Mouse (Mus musculus): ENCODE data around the gene Gjd2. TPM values are rescaled to one million over a fixed set of nuclear protein-coding genes. Genes with fewer than 3 reads are reported as not detected.

Gene Gjd2
- polyA plus RNA-seq, 1 experiment, result 0.04 TPM

DNA sequence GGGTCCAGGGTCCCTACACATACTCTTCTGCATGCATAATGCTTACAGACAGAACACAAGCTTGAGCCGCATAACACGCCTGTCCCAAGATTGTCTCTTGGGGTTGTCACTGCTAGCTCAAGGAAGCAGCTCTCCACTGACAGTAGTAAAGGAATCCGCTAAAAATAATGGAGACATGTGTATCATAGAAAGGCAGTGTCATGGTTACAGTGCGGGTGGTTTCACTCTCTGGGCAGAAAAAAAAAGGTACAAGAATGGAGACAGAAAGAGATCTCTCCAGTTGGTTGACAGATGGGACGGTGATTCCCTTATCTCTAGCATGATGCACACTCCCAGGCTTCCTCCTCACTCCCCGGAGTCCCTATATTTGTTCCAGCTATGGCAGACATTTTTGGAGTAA lies 1.4 kb upstream of the Gjd2 start:
- TF ChIP-seq POLR2A (IDR thresholded peaks at IDR 0.05; ENCODE audit: borderline replicate concordance, extremely low read depth, low read depth, low read length) (no peak), CTCF (IDR thresholded peaks at IDR 0.05; ENCODE audit: insufficient read depth, low read length) (no peak)
- no peaks in the 10 kb centered on the region for H3K4me1 ChIP-seq (ENCODE audit: control insufficient read depth, insufficient read depth, low read length)
- 70% methylated on average over 6 of the region's 6 CpGs for WGBS
- DNase-seq, result no peak
- no peak overlapping the region for H3K4me3 ChIP-seq (replicated peaks; ENCODE audit: extremely low read depth, low read depth, low read length)

DNA sequence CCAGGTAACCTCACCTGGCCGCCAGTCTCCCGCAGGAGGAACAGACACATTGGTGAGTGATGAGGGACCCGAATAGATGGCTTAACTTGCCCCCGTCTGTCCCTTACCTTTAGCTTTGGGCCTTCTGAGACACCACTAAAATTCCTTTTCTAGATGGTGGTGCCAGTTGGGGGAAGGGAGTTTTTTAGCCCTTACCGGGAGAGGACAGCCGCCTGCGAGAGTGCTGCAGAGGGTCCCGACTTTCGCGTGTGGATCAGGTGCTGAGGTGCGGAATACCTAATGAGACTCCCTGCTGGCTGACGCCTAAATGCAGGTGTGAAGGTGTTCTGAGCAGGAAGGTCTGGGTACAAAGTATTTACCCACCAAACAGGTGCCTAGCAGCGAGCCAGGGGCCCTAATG lies 427 bp upstream of the Gjd2 start:
- no peak for DNase-seq
- WGBS, result 2% methylated on average over 13 of the region's 13 CpGs
- H3K4me1 ChIP-seq (ENCODE audit: control insufficient read depth, insufficient read depth, low read length), result no peaks in the 10 kb centered on the region
- TF ChIP-seq POLR2A (IDR thresholded peaks at IDR 0.05; ENCODE audit: borderline replicate concordance, extremely low read depth, low read depth, low read length) (no peak), CTCF (IDR thresholded peaks at IDR 0.05; ENCODE audit: insufficient read depth, low read length) (no peak)
- H3K4me3 ChIP-seq (replicated peaks; ENCODE audit: extremely low read depth, low read depth, low read length), result no peak overlapping the region

DNA sequence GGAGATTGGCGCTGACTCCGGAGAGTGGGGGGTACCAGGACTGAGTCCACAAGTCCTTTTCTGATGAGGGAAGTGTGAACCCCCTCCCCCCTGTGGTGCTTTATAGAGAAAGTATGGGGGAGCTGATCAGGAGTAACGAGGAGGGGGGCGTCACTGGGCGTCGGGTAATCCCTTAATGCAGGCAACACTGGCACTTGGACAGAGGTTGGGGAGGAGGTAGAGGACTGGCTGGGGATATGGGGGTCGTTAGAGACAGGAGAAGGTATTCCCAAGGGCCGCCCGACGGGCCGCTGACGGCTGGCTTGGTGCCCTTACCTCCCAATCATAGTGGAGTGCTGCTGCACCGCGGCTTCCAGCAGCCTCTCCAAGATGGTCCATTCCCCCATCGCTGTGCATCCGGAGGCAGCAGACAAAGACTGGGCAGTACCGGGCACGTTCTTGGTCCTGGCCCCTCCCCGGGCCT lies 639 bp downstream of the Gjd2 start:
- TF ChIP-seq CTCF (IDR thresholded peaks at IDR 0.05; ENCODE audit: insufficient read depth, low read length) (no peak), POLR2A (IDR thresholded peaks at IDR 0.05; ENCODE audit: borderline replicate concordance, extremely low read depth, low read depth, low read length) (no peak)
- WGBS, result 5% methylated on average over 19 of the region's 19 CpGs
- no peak for DNase-seq
- no peaks in the 10 kb centered on the region for H3K4me1 ChIP-seq (ENCODE audit: control insufficient read depth, insufficient read depth, low read length)
- H3K4me3 ChIP-seq (replicated peaks; ENCODE audit: extremely low read depth, low read depth, low read length), result no peak overlapping the region

DNA sequence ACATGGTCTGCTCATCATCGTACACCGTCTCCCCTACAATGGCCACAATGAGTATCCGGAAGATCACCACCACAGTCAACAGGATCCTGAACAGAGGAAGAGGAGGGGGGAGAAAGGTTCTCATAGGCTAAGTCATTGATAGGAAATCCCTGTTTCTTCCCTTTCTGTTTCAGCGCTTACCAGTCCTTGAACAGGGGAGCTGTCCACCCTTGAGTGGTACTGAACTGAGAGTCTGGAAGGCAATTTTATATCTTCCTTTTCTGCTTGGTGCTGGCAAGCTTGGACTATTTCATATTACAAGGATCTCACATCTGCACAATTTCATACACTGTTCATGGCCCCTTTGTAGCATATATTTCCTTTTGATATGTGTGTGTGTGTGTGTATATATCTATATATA lies 1.6 kb downstream of the Gjd2 start:
- 39% methylated on average over 4 of the region's 4 CpGs for WGBS
- no peaks in the 10 kb centered on the region for H3K4me1 ChIP-seq (ENCODE audit: control insufficient read depth, insufficient read depth, low read length)
- no peak for DNase-seq

DNA sequence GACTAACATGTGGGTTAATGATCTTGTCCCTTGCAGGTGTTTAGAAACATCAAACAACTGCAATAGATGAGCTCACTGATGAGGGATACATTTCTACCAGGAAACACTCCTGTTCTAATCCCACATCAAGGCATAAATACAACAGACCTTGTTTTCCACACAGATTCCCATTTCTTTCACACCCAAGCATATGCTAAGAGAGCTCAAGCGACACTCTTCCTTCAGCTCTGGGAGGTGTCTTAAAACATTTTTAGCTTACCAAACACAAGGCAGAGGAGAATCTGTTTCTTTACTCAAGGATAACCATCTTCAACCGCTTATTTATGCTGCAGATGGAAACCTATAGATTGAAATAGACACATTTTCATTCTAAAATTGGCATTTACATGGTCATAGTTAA lies 5.1 kb downstream of the Gjd2 start:
- WGBS, result 81% methylated on average over 2 of the region's 2 CpGs
- H3K4me1 ChIP-seq (ENCODE audit: control insufficient read depth, insufficient read depth, low read length), result no peaks in the 10 kb centered on the region
- no peak for TF ChIP-seq CTCF (IDR thresholded peaks at IDR 0.05; ENCODE audit: insufficient read depth, low read length)
- no peak for TF ChIP-seq POLR2A (IDR thresholded peaks at IDR 0.05; ENCODE audit: borderline replicate concordance, extremely low read depth, low read depth, low read length)
- no peak for DNase-seq
- no peak overlapping the region for H3K4me3 ChIP-seq (replicated peaks; ENCODE audit: extremely low read depth, low read depth, low read length)

More for the DNA sequence above, 1.6 kb downstream of the Gjd2 start:
- no peak for TF ChIP-seq CTCF (IDR thresholded peaks at IDR 0.05; ENCODE audit: insufficient read depth, low read length)
- no peak for TF ChIP-seq POLR2A (IDR thresholded peaks at IDR 0.05; ENCODE audit: borderline replicate concordance, extremely low read depth, low read depth, low read length)
- H3K4me3 ChIP-seq (replicated peaks; ENCODE audit: extremely low read depth, low read depth, low read length), result no peak overlapping the region

DNA sequence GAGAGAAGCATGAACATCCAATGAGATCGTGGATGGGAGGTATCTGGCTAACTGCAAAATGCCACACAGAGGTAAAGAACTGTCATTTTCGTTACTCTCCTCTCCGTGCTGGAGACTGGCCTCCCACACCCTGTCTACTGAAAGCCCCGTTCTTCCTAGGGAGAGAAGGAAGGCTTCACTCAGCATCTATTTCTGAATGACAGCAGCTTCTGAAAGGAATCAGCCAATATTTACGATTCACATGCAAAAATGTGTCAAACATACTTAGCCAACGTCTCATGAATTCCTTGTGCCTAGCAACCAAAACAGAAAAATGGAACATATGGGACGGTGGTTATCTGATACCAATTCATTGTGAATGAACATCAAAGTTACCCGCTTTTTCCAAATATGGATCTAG lies 15.9 kb downstream of the Gjd2 start:
- WGBS, result 46% methylated on average over 8 of the region's 8 CpGs
- Histone ChIP-seq H3K4me3 (replicated peaks; ENCODE audit: extremely low read depth, low read depth, low read length) (no peak overlapping the region), H3K4me1 (ENCODE audit: control insufficient read depth, insufficient read depth, low read length) (no peaks in the 10 kb centered on the region)
- no peak for DNase-seq
- no peak for TF ChIP-seq CTCF (IDR thresholded peaks at IDR 0.05; ENCODE audit: insufficient read depth, low read length)
- no peak for TF ChIP-seq POLR2A (IDR thresholded peaks at IDR 0.05; ENCODE audit: borderline replicate concordance, extremely low read depth, low read depth, low read length)

DNA sequence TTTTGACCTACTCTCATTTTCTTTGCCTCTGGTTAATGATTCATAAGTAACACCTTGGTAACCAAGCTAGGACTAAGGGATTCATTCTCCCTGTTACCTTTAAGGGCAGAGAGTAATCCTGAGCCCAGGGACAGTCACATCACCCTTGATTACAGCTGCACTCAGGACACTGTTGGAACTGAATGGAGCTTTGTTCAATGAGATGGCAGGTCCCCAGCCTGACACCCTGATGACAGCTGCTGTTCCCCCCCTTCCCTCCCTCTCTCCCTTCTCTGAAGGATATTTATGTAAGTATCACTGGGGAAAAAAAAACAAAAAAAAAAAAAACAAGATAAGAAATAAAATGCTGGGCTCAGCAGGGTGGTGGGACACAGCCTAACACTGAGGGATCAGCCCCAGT lies 16.5 kb downstream of the Gjd2 start:
- no peaks in the 10 kb centered on the region for H3K4me1 ChIP-seq (ENCODE audit: control insufficient read depth, insufficient read depth, low read length)
- no peak overlapping the region for H3K4me3 ChIP-seq (replicated peaks; ENCODE audit: extremely low read depth, low read depth, low read length)
- no peak for DNase-seq
- TF ChIP-seq CTCF (IDR thresholded peaks at IDR 0.05; ENCODE audit: insufficient read depth, low read length) (no peak), POLR2A (IDR thresholded peaks at IDR 0.05; ENCODE audit: borderline replicate concordance, extremely low read depth, low read depth, low read length) (no peak)

DNA sequence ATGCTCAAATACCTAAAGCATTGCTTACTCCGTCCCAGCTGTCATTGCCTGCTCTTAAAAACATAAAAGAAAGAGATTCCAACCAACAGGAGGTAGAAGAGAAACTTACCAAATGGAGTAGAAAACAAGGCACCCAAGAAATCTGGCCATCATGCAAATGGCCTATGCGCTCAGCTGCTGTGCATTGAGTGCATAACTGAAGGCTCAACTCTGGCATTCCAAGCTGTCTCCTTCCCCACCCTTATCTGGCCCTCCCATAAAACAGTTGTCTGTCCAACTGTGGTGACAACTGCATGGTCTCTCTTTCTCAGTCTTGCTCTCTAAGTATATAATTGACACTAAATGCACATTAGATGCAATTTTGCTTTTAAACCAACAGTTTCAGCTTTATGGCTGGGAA lies 28.5 kb downstream of the Gjd2 start:
- 87% methylated on average over 2 of the region's 2 CpGs for WGBS
- TF ChIP-seq POLR2A (IDR thresholded peaks at IDR 0.05; ENCODE audit: borderline replicate concordance, extremely low read depth, low read depth, low read length) (no peak), CTCF (IDR thresholded peaks at IDR 0.05; ENCODE audit: insufficient read depth, low read length) (no peak)

DNA sequence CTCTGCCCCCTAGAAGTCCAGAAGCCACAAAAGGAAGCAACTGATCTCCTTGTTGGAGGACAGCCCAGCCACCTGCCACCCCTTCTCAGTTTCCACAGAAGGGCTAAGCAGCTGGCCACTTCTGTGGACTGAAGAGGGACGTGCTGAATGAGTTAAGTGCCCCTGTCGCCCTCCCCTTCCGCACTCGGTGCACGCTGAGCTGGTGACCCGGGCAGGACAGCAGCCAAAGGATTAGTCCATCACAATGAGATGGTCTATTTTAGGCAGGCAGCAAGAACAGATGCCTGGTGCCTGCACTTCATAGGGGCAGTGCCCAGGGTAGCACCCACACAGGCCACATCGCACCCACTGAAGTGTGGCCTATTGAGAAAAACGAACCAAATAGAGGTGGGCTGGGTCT lies 32.8 kb downstream of the Gjd2 start:
- WGBS, result 35% methylated on average over 8 of the region's 8 CpGs

More for the DNA sequence above, 28.5 kb downstream of the Gjd2 start:
- no peak for DNase-seq
- Histone ChIP-seq H3K4me1 (ENCODE audit: control insufficient read depth, insufficient read depth, low read length) (no peaks in the 10 kb centered on the region), H3K4me3 (replicated peaks; ENCODE audit: extremely low read depth, low read depth, low read length) (no peak overlapping the region)

DNA sequence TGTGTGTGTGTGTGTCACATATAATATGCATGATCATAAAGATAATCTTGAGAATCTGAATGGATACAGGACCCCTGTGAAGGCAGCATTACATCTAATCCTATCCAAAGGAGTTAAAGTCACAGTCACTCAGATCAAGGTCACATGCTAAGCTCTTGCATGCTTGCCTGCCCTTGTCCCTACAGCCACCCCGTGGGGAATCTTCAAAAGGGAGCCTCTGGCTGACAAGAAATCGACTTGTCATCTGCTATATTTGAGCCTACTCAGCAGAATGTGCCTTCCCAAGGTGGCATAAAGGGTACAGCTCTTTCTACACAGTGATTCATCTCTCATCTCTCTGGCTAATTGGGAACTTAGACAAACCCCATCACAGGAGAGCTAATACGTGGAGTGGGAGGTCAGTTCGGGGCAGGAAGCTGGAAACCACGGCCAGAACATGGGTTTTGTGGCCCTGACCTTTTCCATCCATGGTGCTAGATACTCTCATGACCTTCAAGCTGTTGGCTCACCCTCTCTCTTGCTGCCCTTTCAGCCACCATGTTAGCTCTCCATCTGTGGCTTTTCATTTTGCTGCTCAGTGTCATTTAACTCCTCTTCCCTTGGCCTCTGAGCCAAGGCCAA lies 35.2 kb downstream of the Gjd2 start:
- no peak for DNase-seq
- WGBS, result 48% methylated on average over 5 of the region's 5 CpGs
- Histone ChIP-seq H3K4me1 (ENCODE audit: control insufficient read depth, insufficient read depth, low read length) (no peaks in the 10 kb centered on the region), H3K4me3 (replicated peaks; ENCODE audit: extremely low read depth, low read depth, low read length) (no peak overlapping the region)
- TF ChIP-seq POLR2A (IDR thresholded peaks at IDR 0.05; ENCODE audit: borderline replicate concordance, extremely low read depth, low read depth, low read length), result no peak
- no peak for TF ChIP-seq CTCF (IDR thresholded peaks at IDR 0.05; ENCODE audit: insufficient read depth, low read length)

More for the DNA sequence above, 32.8 kb downstream of the Gjd2 start:
- no peak for DNase-seq
- Histone ChIP-seq H3K4me3 (replicated peaks; ENCODE audit: extremely low read depth, low read depth, low read length) (no peak overlapping the region), H3K4me1 (ENCODE audit: control insufficient read depth, insufficient read depth, low read length) (no peaks in the 10 kb centered on the region)
- TF ChIP-seq POLR2A (IDR thresholded peaks at IDR 0.05; ENCODE audit: borderline replicate concordance, extremely low read depth, low read depth, low read length), result no peak
- TF ChIP-seq CTCF (IDR thresholded peaks at IDR 0.05; ENCODE audit: insufficient read depth, low read length), result no peak

Data from lung, adult 2 months (tissue).